Mouse (Mus musculus) hindbrain, embryonic 13.5 days (tissue): ENCODE data around the gene Rab5b. TPM values are rescaled to one million over a fixed set of nuclear protein-coding genes. Genes with fewer than 3 reads are reported as not detected.
A peak's percentile ranks its signal among the peaks of the same experiment; 100 is the strongest.

Experiments used
- ATAC-seq: fragments of 200-750 bp; cut with Nextera tagmentation; 2 replicates; pipeline ENCODE4 v1.8.0; 2017; ENCODE audit warnings: moderate TSS enrichment; ENCODE audit not compliant: low FRiP score
- H3K27ac ChIP-seq: fragments of 300-500 bp; sonication (generic); 2 replicates; pipeline ENCODE4 v1.5.1; 2015; ENCODE audit warnings: inconsistent platforms, mild to moderate bottlenecking, moderate library complexity
- H3K27me3 ChIP-seq: fragments of 300-500 bp; sonication (generic); 2 replicates; pipeline ENCODE4 v1.6.1; 2015; ENCODE audit warnings: mild to moderate bottlenecking, inconsistent platforms
- H3K36me3 ChIP-seq: fragments of 300-500 bp; sonication (generic); 2 replicates; pipeline ENCODE4 v1.6.1; 2015; ENCODE audit warnings: mild to moderate bottlenecking, inconsistent platforms
- H3K4me1 ChIP-seq: fragments of 300-500 bp; sonication (generic); replicated peaks from 2 replicates; pipeline ENCODE4 v1.6.1; 2015; ENCODE audit warnings: inconsistent platforms
- H3K4me2 ChIP-seq: fragments of 300-500 bp; sonication (generic); 2 replicates; pipeline ENCODE4 v1.6.1; 2015; ENCODE audit warnings: inconsistent platforms, mild to moderate bottlenecking, moderate library complexity
- H3K4me3 ChIP-seq: fragments of 300-500 bp; sonication (generic); 2 replicates; pipeline ENCODE4 v1.5.1; 2015; ENCODE audit warnings: mild to moderate bottlenecking, inconsistent platforms
- H3K9ac ChIP-seq: fragments of 300-500 bp; sonication (generic); 2 replicates; pipeline ENCODE4 v1.6.1; 2015; ENCODE audit warnings: mild to moderate bottlenecking, inconsistent platforms
- H3K9me3 ChIP-seq: fragments of 300-500 bp; sonication (generic); 2 replicates; pipeline ENCODE4 v1.6.1; 2016; ENCODE audit warnings: inconsistent platforms
- WGBS: fragments of 180-500 bp; shearing (Covaris S2); methylation state at CpG from one replicate; pipeline ENCODE4 v1.1.7; 2015; 5-methylcytosine and 5-hydroxymethylcytosine counted together
- polyA plus RNA-seq: library from polyadenylated mRNA; unstranded; fragments of >200 nt; fragmentation: Nextera tagmentation; extraction: Ambion mirVana; gene quantifications from 2 replicates; pipeline ENCODE4 v1.2.1, GENCODE M21; 2015

Gene Rab5b
- polyA plus RNA-seq, result 99.1 and 101 TPM in 2 replicates

- Histone ChIP-seq H3K4me3 (peak within 1 kb of the TSS; percentile 94), H3K9ac (peak within 1 kb of the TSS; percentile 98), H3K27me3 (no peaks in the 10 kb centered on the region), H3K36me3 (peaks cover 5% of the 10 kb centered on the region; the same call in 1 of the 2 replicates), H3K9me3 (no peaks in the 10 kb centered on the region), H3K4me2 (peak within 1 kb of the TSS; percentile 73), H3K4me1 (peaks cover 11% of the 10 kb centered on the region), H3K27ac (peak within 1 kb of the TSS; percentile 97)
- WGBS, result 1% methylated on average over 40 of the region's 40 CpGs
- ATAC-seq, result peak; percentile 99
Observed at GRCm38 (mm10) chr10:128695992-128696807, at the start of gene Rab5b. Gene Rab5b (minus strand): TSS chr10:128696264.

GRCm38 (mm10) chr10:128744680-128745601 lies 48.9 kb upstream of the Rab5b start, which contains the start of gene Dgka:
Gene Dgka (minus strand): TSS chr10:128744855.
- Histone ChIP-seq H3K27me3 (peaks cover 63% of the 10 kb centered on the region), H3K9ac (peak within 1 kb of the TSS; percentile 87), H3K27ac (peak within 1 kb of the TSS; percentile 12; the same call in 1 of the 2 replicates), H3K4me2 (peak within 1 kb of the TSS; percentile 94), H3K36me3 (no peaks in the 10 kb centered on the region), H3K4me3 (peak within 1 kb of the TSS; percentile 60), H3K4me1 (peaks cover 42% of the 10 kb centered on the region), H3K9me3 (no peaks in the 10 kb centered on the region)
- no peak for ATAC-seq
- 24% methylated on average over 18 of the region's 18 CpGs for WGBS

- peaks cover 63% of the 10 kb centered on the region for H3K27me3 ChIP-seq
- 19% methylated on average over 8 of the region's 8 CpGs for WGBS
- ATAC-seq, result no peak
Observed at GRCm38 (mm10) chr10:128744211-128744610, 48.1 kb upstream of the Rab5b start.

GRCm38 (mm10) chr10:128743791-128744191 lies 47.7 kb upstream of the Rab5b start:
- under 1% methylated on average over 36 of the region's 37 CpGs for WGBS
- Histone ChIP-seq H3K27ac (peak overlapping the region; percentile 12; the same call in 1 of the 2 replicates), H3K36me3 (no peaks in the 10 kb centered on the region), H3K9ac (peak overlapping the region; percentile 87), H3K4me1 (peaks cover 30% of the 10 kb centered on the region), H3K27me3 (peaks cover 63% of the 10 kb centered on the region), H3K9me3 (no peaks in the 10 kb centered on the region), H3K4me2 (peak overlapping the region; percentile 94), H3K4me3 (peak overlapping the region; percentile 60)
- peak; percentile 5; the same call in 1 of the 2 replicates for ATAC-seq

More at GRCm38 (mm10) chr10:128744211-128744610, 48.1 kb upstream of the Rab5b start:
- Histone ChIP-seq H3K4me1 (peaks cover 34% of the 10 kb centered on the region), H3K4me2 (peak overlapping the region; percentile 94), H3K36me3 (no peaks in the 10 kb centered on the region), H3K9ac (peak overlapping the region; percentile 87), H3K4me3 (peak overlapping the region; percentile 60), H3K9me3 (no peaks in the 10 kb centered on the region), H3K27ac (no peak overlapping the region; the same call in 1 of the 2 replicates)

- 10% methylated on average over 7 of the region's 7 CpGs for WGBS
- Histone ChIP-seq H3K4me2 (peak overlapping the region; percentile 94), H3K9me3 (no peaks in the 10 kb centered on the region), H3K27ac (no peak overlapping the region), H3K27me3 (peaks cover 63% of the 10 kb centered on the region), H3K4me3 (peak overlapping the region; percentile 60), H3K9ac (peak overlapping the region; percentile 87), H3K36me3 (no peaks in the 10 kb centered on the region), H3K4me1 (peaks cover 30% of the 10 kb centered on the region)
- ATAC-seq, result no peak
Observed at GRCm38 (mm10) chr10:128743235-128743634, 47.2 kb upstream of the Rab5b start.

- H3K4me3 ChIP-seq, result peak overlapping the region; percentile 60; the same call in 1 of the 2 replicates
- peak overlapping the region; percentile 94; the same call in 1 of the 2 replicates for H3K4me2 ChIP-seq
Observed at GRCm38 (mm10) chr10:128742616-128743015, 46.6 kb upstream of the Rab5b start.

GRCm38 (mm10) chr10:128740296-128740695 lies 44.2 kb upstream of the Rab5b start:
- Histone ChIP-seq H3K9ac (no peak overlapping the region), H3K4me1 (peaks cover 29% of the 10 kb centered on the region), H3K27ac (no peak overlapping the region), H3K27me3 (peaks cover 49% of the 10 kb centered on the region), H3K4me2 (no peak overlapping the region), H3K4me3 (no peak overlapping the region), H3K9me3 (no peaks in the 10 kb centered on the region), H3K36me3 (no peaks in the 10 kb centered on the region)
- WGBS, result 77% methylated on average over 2 of the region's 2 CpGs
- ATAC-seq, result no peak

More at GRCm38 (mm10) chr10:128742616-128743015, 46.6 kb upstream of the Rab5b start:
- Histone ChIP-seq H3K9ac (no peak overlapping the region), H3K36me3 (no peaks in the 10 kb centered on the region), H3K4me1 (peaks cover 31% of the 10 kb centered on the region), H3K27me3 (peaks cover 63% of the 10 kb centered on the region), H3K27ac (no peak overlapping the region), H3K9me3 (no peaks in the 10 kb centered on the region)
- no peak for ATAC-seq
- WGBS, result 50% methylated on average over 4 of the region's 4 CpGs

- 0 out of 2 replicates have a peak overlapping the region, but pooled peaks have one; percentile 24 for H3K9ac ChIP-seq
Observed at GRCm38 (mm10) chr10:128737435-128737834, 41.4 kb upstream of the Rab5b start.

GRCm38 (mm10) chr10:128731992-128732391 lies 35.9 kb upstream of the Rab5b start:
- ATAC-seq, result no peak
- no peak overlapping the region for H3K27ac ChIP-seq
- no peaks in the 10 kb centered on the region for H3K27me3 ChIP-seq
- H3K36me3 ChIP-seq, result no peaks in the 10 kb centered on the region; the same call in 1 of the 2 replicates
- no peaks in the 10 kb centered on the region for H3K9me3 ChIP-seq
- no peak overlapping the region for H3K9ac ChIP-seq
- H3K4me3 ChIP-seq, result no peak overlapping the region
- no peaks in the 10 kb centered on the region for H3K4me1 ChIP-seq
- no peak overlapping the region for H3K4me2 ChIP-seq

More at GRCm38 (mm10) chr10:128737435-128737834, 41.4 kb upstream of the Rab5b start:
- H3K9me3 ChIP-seq, result no peaks in the 10 kb centered on the region
- peaks cover 5% of the 10 kb centered on the region; the same call in 1 of the 2 replicates for H3K4me1 ChIP-seq
- H3K36me3 ChIP-seq, result no peaks in the 10 kb centered on the region
- WGBS, result 6% methylated on average over 15 of the region's 15 CpGs
- no peak overlapping the region; the same call in 1 of the 2 replicates for H3K4me3 ChIP-seq
- peak overlapping the region; percentile 45 for H3K4me2 ChIP-seq
- H3K27me3 ChIP-seq, result peaks cover 20% of the 10 kb centered on the region
- H3K27ac ChIP-seq, result no peak overlapping the region
- 0 out of 2 replicates have a peak, but pooled peaks have one; percentile 32 for ATAC-seq

GRCm38 (mm10) chr10:128731002-128731433 lies 35.0 kb upstream of the Rab5b start:
- H3K9ac ChIP-seq, result no peak overlapping the region
- H3K27me3 ChIP-seq, result no peaks in the 10 kb centered on the region
- H3K4me2 ChIP-seq, result no peak overlapping the region
- no peaks in the 10 kb centered on the region; the same call in 1 of the 2 replicates for H3K36me3 ChIP-seq
- 25% methylated on average over 10 of the region's 10 CpGs for WGBS
- H3K4me1 ChIP-seq, result no peaks in the 10 kb centered on the region
- no peak overlapping the region for H3K4me3 ChIP-seq
- no peak overlapping the region for H3K27ac ChIP-seq
- no peaks in the 10 kb centered on the region for H3K9me3 ChIP-seq
- no peak for ATAC-seq

GRCm38 (mm10) chr10:128728059-128728458 lies 32.0 kb upstream of the Rab5b start:
- 83% methylated on average over 5 of the region's 5 CpGs for WGBS
- Histone ChIP-seq H3K36me3 (no peaks in the 10 kb centered on the region; the same call in 1 of the 2 replicates), H3K9ac (no peak overlapping the region), H3K4me1 (no peaks in the 10 kb centered on the region), H3K27ac (no peak overlapping the region), H3K4me2 (no peak overlapping the region), H3K9me3 (no peaks in the 10 kb centered on the region), H3K4me3 (no peak overlapping the region), H3K27me3 (no peaks in the 10 kb centered on the region)
- ATAC-seq, result no peak
